Mouse (Mus musculus) thymus, postnatal 4 days (tissue): Measurements from ENCODE around the gene Il12rb1.
A peak's percentile ranks its signal among the peaks of the same experiment; 100 is the strongest.

Experiments used
- DNase-seq: peaks from one replicate; pipeline ENCODE4 v3.0.0; 2021

Gene Il12rb1

DNA sequence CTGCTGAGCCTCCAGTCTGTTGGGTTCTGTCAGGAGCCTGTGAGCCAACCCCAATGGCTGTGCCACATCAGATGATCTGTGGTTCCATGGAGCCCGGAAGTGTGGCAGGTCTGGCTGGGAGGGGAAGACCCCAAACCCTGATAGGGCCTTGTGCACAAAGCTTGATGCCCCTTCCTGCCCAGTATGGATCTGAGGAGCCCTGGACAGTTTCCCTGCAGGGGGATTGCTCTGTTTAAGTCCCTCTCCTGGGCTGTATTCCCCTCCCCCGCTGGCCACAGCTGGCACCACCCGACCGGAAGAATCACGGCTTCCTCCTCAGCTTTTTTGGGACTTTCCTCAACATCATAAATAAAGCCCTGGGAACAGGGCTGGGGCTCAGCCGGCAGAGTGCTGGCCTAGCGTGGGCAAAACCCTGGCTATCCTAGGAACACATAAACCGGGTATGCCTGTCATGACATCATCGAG lies 24.8 kb downstream of the Il12rb1 start:
- peak; percentile 58 for DNase-seq

GRCm38 (mm10) chr8:70833520-70833919 lies 25.3 kb downstream of the Il12rb1 start:
- peak; percentile 28 for DNase-seq

DNA sequence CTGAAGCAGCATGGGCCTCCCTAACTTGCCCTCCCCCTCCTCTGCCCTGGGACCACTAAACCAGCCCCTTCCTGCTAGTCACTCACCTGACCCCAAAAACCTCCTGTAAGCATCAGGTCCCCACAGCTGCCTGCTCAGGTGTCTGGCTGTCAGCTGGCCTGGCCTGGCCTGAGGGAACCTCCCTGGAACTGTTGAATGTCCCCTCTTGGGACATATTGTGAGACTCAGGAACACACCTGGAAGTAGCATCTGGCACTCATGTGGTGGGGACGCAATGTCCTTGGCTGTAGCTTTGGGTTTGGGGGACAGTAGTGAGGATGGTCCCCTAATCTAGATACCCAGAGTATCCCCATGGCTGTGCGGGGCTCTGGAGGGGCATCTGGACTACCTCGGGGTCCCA lies 25.8 kb downstream of the Il12rb1 start:
- DNase-seq = no peak

DNA sequence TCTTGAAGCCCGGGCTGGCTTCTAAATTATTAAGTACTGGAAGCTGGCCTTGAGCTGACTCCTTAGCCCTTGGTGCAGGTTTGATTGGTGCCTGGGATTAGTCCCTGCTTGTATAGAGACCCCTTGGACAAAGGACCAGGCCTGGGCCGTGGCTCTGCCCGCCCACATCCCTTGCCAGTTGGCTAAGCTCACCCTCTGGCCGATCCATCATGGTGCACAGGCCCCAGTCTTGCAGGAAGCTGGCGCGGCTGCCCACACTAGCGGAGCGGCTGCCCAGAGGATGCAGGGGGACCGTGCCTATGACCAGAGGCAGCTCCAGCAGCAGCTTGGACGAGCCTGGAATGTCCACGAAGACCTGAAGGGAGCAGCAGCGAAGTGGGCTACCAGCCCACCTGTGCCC lies 28.4 kb downstream of the Il12rb1 start:
- DNase-seq = no peak

- DNase-seq = no peak
Measured at GRCm38 (mm10) chr8:70838654-70839407, 30.6 kb downstream of the Il12rb1 start.

- peak; percentile 99 for DNase-seq
Measured at GRCm38 (mm10) chr8:70839408-70840351, 31.4 kb downstream of the Il12rb1 start, which contains the start of gene Arrdc2. TSS of gene Arrdc2 (minus strand) at chr8:70839720.

DNA sequence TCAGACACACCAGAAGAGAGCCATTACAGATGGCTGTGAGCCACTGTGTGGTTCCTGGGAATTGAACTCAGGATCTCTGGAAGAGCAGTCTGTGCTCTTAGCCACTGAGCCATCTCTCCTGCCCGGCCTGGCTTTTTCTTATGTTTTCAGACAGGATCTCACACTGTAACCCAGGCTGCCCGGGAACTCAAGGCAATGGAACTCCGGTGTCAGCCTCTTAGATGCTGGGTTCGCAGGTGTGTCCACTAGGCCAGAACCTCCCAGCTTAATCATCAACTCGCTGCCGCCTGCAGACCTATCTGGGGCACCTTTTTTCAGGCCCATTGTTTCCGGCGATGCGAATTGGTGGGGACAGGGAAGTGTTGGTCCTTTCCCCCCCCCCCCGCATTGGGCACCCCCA lies 32.3 kb downstream of the Il12rb1 start:
- peak; percentile 32 for DNase-seq

- peak; percentile 94 for DNase-seq
Measured at GRCm38 (mm10) chr8:70841147-70842072, 33.2 kb downstream of the Il12rb1 start.

DNA sequence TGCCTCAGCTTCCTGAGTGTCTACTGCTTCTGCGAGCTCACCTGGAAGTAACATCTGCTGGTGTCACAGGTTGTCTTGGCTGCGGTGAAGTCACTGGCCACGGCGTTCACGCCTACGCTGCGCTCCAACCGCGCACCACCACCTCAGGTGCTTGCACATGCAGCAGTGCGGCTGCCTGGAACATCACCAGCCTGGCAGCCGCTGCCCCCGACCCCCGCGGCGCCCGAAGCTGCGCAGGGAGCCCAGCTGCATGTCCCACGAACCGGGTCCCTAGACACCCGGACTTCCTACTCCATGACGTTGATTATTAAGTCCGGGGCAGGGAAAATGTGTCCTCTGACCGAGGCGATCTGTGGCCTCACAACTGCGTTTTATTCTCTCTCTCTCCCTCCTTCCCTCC lies 34.2 kb downstream of the Il12rb1 start:
- DNase-seq = no peak

GRCm38 (mm10) chr8:70843214-70843773 lies 35.0 kb downstream of the Il12rb1 start:
- no peak for DNase-seq

- DNase-seq = no peak
Measured at GRCm38 (mm10) chr8:70843941-70844340, 35.7 kb downstream of the Il12rb1 start.

GRCm38 (mm10) chr8:70844523-70844922 lies 36.3 kb downstream of the Il12rb1 start:
- peak; percentile 97 for DNase-seq

GRCm38 (mm10) chr8:70845108-70845507 lies 36.9 kb downstream of the Il12rb1 start:
- no peak for DNase-seq

DNA sequence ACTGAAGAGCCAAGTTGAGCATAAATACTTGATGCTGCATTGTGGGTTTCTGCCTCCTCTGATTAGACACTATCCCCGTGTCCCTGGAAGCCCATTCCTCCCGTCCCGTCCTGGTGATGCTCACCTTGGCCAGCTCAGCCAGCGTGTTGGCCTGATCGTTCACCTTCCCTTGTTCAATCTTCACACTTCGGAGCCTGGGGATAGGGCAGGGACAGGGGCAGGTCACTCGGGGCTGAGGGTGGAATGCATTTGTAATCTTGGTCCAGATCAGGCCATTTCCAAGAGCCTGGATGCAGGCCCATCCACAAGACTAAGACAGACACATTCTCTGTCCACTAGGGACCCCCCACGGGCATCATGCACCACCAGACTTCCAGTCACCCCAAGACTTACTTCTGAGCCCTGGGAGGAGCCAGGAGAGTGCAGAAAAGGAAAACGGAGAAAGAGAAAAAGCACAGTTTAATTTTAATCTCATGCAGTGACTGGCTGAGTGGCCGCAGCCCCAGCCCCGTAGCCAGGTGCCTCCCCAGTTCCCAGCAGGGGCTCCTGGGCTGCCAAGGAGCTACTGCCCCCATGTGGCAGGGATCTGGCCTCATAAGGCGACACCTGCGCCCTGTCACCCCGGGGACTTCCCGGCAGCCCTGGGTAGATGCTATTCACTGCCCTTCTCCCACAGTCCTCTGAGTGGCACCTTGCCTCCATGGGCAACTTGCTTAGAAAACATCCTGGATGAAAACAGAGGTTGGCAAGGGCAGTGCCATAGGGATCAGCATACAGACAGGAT lies 38.3 kb downstream of the Il12rb1 start:
- peak; percentile 80 for DNase-seq

DNA sequence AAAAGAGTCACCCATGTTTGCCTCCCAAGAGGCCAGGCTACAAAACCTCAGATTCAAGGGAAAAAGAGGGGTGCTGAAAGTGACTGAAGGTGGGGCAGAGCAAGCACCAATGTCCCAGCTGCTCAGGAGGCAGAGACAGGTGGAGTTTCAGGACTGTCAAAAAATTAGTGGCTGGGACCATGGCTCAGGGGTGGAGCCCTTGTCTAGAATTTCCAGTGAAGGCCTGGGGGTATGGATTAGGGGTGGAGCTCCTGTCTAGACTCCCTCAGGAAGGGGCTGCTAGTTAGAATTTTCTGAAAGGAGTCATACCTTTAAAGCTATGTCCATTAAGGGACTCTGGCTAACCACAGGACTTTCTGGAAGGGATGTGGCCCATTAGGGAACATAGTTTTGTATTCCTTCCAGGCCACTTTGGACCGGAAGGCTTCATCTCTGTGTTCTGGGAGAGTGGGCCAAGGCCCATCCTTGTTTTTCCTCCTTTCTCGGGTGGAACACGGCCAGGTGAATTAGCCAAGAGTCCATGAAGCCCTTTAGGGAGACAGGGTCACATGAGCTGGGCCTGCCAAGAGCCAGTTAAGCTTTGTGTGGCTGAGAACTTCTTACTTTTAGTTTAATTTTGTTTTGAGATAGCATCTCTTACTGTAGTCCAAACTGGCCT lies 41.2 kb downstream of the Il12rb1 start:
- no peak for DNase-seq

DNA sequence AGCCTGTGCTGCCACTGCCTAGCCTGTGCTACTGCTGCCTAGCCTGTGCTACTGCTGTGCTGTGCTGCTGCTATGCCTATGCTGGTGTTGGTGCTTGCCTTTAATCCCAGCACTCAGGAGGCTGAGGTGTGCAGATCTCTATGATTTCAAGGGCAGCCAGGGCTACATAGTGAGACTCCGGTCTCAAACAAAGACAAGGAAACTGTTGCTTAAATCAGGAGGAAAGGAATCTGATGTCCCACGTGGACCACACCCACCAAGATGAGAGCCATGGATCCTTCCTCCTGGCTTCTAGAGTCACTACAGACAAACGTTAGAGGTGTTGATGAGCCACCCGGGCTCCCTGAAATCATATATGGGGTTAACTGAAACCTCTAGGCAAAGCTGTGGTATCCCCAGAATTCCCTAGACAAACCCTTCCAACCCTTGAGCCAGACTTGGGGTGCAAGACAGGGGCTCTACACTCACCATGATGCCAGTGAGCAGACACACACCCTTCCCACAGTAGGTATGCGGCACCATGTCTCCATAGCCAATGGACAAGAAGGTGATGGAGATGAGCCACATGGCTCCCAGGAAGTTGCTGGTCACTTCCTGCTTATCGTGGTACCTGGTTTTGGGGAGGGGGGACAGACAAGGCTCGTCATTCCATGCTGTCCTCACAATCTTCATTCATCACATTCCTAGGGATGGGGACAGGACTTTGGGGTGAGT lies 42.0 kb downstream of the Il12rb1 start:
- DNase-seq = no peak

GRCm38 (mm10) chr8:70850947-70851346 lies 42.7 kb downstream of the Il12rb1 start:
- no peak for DNase-seq

- no peak for DNase-seq
Measured at GRCm38 (mm10) chr8:70851837-70852236, 43.6 kb downstream of the Il12rb1 start.

DNA sequence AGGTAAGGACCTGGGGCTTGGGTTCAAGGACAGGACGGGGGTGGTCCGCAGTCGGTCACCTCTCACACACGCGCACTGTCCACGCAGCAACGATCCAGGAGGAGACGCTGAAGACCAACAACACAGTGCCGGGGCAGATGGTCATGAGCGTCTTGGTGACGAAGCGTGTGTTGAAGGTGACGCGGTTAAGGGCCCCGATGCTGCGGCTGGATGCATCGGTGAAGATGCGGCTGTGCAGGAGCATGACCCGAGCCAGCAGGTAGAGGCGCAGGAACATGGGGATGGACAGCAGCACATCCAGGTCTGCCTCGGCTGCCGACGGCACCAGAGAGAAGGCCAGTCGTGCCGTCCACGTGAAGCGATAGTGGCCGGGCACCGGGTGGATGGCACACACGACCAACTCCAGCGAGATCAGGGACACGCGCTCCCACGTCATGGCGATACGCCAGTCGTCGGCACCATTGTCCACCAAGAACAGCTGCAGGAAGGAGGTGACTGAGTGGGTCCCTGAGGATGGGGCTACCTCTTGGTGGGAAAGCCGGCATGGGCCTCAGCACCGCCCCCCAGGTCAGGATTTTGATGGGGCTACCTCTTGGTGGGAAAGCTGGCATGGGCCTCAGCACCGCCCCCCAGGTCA lies 44.5 kb downstream of the Il12rb1 start:
- no peak for DNase-seq

DNA sequence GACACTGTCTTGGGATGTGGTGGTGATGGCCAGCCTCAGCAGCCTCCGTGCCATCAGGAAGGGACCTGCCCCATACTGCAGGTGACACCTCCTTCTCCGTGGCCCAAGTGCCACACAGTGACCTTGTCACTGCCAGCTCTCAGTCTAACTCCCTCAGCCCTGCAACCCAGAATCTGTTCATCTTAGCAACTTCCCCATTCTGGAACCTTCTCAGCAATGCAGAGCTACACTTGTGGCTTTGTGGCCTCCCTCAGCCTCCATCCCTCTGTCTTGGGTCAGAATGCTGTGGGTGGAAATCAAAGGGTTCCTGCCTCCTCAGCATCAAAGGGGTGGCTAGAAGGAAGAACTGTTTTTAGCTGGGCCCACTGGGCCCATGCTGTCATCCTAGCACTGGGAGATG lies 45.6 kb downstream of the Il12rb1 start:
- no peak for DNase-seq
